Comparison of ENCODE assay signal across 8 mouse cellular contexts in the genomic region with DNA sequence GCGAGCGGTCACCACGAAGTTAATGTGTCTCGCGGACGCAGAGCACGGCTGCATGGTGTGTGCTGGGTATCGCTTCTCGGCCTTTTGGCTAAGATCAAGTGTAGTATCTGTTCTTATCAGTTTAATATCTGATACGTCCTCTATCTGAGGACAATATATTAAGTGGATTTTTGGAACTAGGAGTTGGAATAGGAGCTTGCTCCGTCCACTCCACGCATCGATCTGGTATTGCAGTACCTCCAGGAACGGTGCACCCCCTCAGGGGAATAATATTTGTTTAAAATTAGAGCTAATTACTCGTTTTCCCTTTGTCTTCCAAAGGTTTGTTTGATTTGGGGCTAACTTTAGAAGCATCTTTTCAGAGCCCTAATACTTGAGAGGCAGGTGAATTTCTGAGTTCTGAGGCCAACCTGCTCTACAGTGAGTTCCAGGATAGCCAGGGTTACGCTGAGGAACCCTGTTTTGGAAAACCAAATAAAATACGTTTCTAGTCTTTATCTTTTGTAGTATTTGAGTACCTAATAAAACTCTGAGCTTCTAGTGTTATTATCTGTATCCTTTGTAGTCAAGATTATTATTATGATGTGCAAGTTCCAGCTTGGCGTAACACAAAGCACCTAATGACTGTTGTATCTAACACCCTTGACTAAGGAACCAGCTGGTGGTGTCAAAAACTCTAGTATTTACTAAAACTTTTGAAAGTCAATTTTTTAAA. TPM values are rescaled to one million over a fixed set of nuclear protein-coding genes. Genes with fewer than 3 reads are reported as not detected.
A peak's percentile ranks its signal among the peaks of the same experiment; 100 is the strongest.
DNase-seq lines count a peak whose midpoint lies in the region; ATAC-seq lines count a peak whose summit lies in the region.

No protein-coding gene starts in this region.

- peak; percentile 35; the same call in 1 of the 2 replicates for ATAC-seq in frontal cortex, adult (ENCODE audit: low TSS enrichment)
- ATAC-seq in forebrain, embryonic 12.5 days (ENCODE audit: low FRiP score), result peak; percentile 90
- ATAC-seq in kidney, embryonic 14.5 days (ENCODE audit: low FRiP score, low TSS enrichment), result peak; percentile 86
- peak; percentile 67 for ATAC-seq in megakaryocyte progenitor cell, adult 5-6 weeks (replicated peaks; ENCODE audit: poor library complexity)

- H3K27me3 ChIP-seq in forebrain, embryonic 12.5 days, result peaks cover 28% of the 10 kb centered on the region
- peaks cover 12% of the 10 kb centered on the region; the same call in 1 of the 2 replicates for H3K27me3 ChIP-seq in kidney, embryonic 14.5 days (ENCODE audit: control insufficient read depth, insufficient read depth, low read length)

- H3K36me3 ChIP-seq in forebrain, embryonic 12.5 days (replicated peaks), result no peaks in the 10 kb centered on the region
- no peaks in the 10 kb centered on the region for H3K36me3 ChIP-seq in kidney, embryonic 14.5 days (ENCODE audit: control insufficient read depth, insufficient read depth, low read length)

- 0 out of 2 replicates have a peak, but pooled peaks cover 3% of the 10 kb centered on the region for H3K4me1 ChIP-seq in forebrain, embryonic 12.5 days
- no peaks in the 10 kb centered on the region for H3K4me1 ChIP-seq in kidney, embryonic 14.5 days (ENCODE audit: control insufficient read depth, insufficient read depth, low read length)

- no peak for DNase-seq in frontal cortex, postnatal 25 days (ENCODE audit: low spot score in 2 of 2)
- peak; percentile 29 for DNase-seq in urinary bladder, postnatal 25 days (ENCODE audit: low spot score)
- DNase-seq in urinary bladder, postnatal 4 days (ENCODE audit: low spot score in 2 of 2), result no peak
- DNase-seq in testis, postnatal 14 days (ENCODE audit: low spot score), result peak; percentile 68

- H3K4me2 ChIP-seq in forebrain, embryonic 12.5 days, result peak overlapping the region; percentile 59
- H3K4me2 ChIP-seq in kidney, embryonic 14.5 days (replicated peaks; ENCODE audit: low read depth, low read length), result peak overlapping the region; percentile 53; the same call in 1 of the 2 replicates

- H3K9ac ChIP-seq in forebrain, embryonic 12.5 days, result no peak overlapping the region
- no peak overlapping the region for H3K9ac ChIP-seq in kidney, embryonic 14.5 days (ENCODE audit: low read depth, low read length)

- H3K9me3 ChIP-seq in forebrain, embryonic 12.5 days, result no peaks in the 10 kb centered on the region
- H3K9me3 ChIP-seq in kidney, embryonic 14.5 days (ENCODE audit: control insufficient read depth, low read length), result no peaks in the 10 kb centered on the region

- 0 out of 2 replicates have a peak overlapping the region, but pooled peaks have one; percentile 3 for H3K27ac ChIP-seq in forebrain, embryonic 12.5 days
- H3K27ac ChIP-seq in kidney, embryonic 14.5 days (ENCODE audit: low read depth, low read length), result no peak overlapping the region

- peak overlapping the region; percentile 41; the same call in 1 of the 2 replicates for H3K4me3 ChIP-seq in forebrain, embryonic 12.5 days (replicated peaks)
- H3K4me3 ChIP-seq in kidney, embryonic 14.5 days (ENCODE audit: low read length), result peak overlapping the region; percentile 44

- whole genome bisulfite sequencing in forebrain, embryonic 12.5 days, result under 1% methylated on average over 10 of the region's 18 CpGs
- under 1% methylated on average over 9 of the region's 18 CpGs for WGBS in kidney, embryonic 14.5 days

RNA-seq across cellular contexts. Expression of a gene that starts 14.2 kb away (rescaled TPM):
- 2.0 and 3.0 TPM in 2 replicates for polyA plus RNA-seq in forebrain, embryonic 12.5 days (2016; fragmentation: Nextera tagmentation; extraction: Ambion mirVana)
- polyA plus RNA-seq in kidney, embryonic 14.5 days (2014; fragmentation: Nextera tagmentation; extraction: Ambion mirVana), result 5.1 and 6.2 TPM in 2 replicates
- total RNA-seq in megakaryocyte progenitor cell, adult 5-6 weeks (2015), result 1.3 TPM in 2 replicates
- total RNA-seq in megakaryocyte progenitor cell, adult 5-6 weeks (2017), result 1.6 and 2.5 TPM in 2 replicates

RNA-seq across cellular contexts. Expression of a gene that starts 57.8 kb away (rescaled TPM):
- polyA plus RNA-seq in forebrain, embryonic 12.5 days (2016; fragmentation: Nextera tagmentation; extraction: Ambion mirVana), result 15.0 and 15.2 TPM in 2 replicates
- 43.3 and 46.0 TPM in 2 replicates for polyA plus RNA-seq in kidney, embryonic 14.5 days (2014; fragmentation: Nextera tagmentation; extraction: Ambion mirVana)
- total RNA-seq in megakaryocyte progenitor cell, adult 5-6 weeks (2015), result 18.4 and 24.3 TPM in 2 replicates
- 13.0 and 13.3 TPM in 2 replicates for total RNA-seq in megakaryocyte progenitor cell, adult 5-6 weeks (2017)

RNA-seq across cellular contexts. Expression of a gene that starts 57.8 kb away (rescaled TPM):
- polyA plus RNA-seq in forebrain, embryonic 12.5 days (2016; fragmentation: Nextera tagmentation; extraction: Ambion mirVana), result 20.4 and 21.0 TPM in 2 replicates
- 1.8 and 3.3 TPM in 2 replicates for polyA plus RNA-seq in kidney, embryonic 14.5 days (2014; fragmentation: Nextera tagmentation; extraction: Ambion mirVana)
- total RNA-seq in megakaryocyte progenitor cell, adult 5-6 weeks (2015), result not detected in 2 replicates
- not detected in 2 replicates for total RNA-seq in megakaryocyte progenitor cell, adult 5-6 weeks (2017)

Comparison
In these comparisons a context has a peak if more than half of its experiments do, and no peak if none do; other contexts are left out.
1. DNase-seq: peak in urinary bladder, postnatal 25 days (single experiment) and testis, postnatal 14 days (single experiment); none in frontal cortex, postnatal 25 days (0 of 2) and urinary bladder, postnatal 4 days (0 of 2).
2. ATAC-seq: peak in every context shown above with its lines; median percentile 90 in forebrain, embryonic 12.5 days; 86 in kidney, embryonic 14.5 days; 67 in megakaryocyte progenitor cell, adult 5-6 weeks; 35 in frontal cortex, adult.